Mouse (Mus musculus) heart, embryonic 15.5 days (tissue): ENCODE results near the gene Cog6. TPM values are rescaled to one million over a fixed set of nuclear protein-coding genes. Genes with fewer than 3 reads are reported as not detected.

Experiments
- ATAC-seq: fragments of 200-750 bp; cut with Nextera tagmentation; replicated peaks from 2 replicates; pipeline ENCODE4 v1.8.0; 2017; ENCODE audit warnings: low read depth, moderate TSS enrichment; ENCODE audit not compliant: insufficient number of reproducible peaks, insufficient read depth, low FRiP score
- H3K27ac ChIP-seq: fragments of 300-500 bp; sonication (generic); 2 replicates; pipeline ENCODE4 v1.5.1; 2015; ENCODE audit warnings: mild to moderate bottlenecking, inconsistent platforms
- H3K27me3 ChIP-seq: fragments of 300-500 bp; sonication (generic); 2 replicates; pipeline ENCODE4 v1.6.1; 2015; ENCODE audit warnings: inconsistent platforms
- H3K36me3 ChIP-seq: fragments of 300-500 bp; sonication (generic); 2 replicates; pipeline ENCODE4 v1.6.1; 2015; ENCODE audit warnings: mild to moderate bottlenecking, inconsistent platforms
- H3K4me1 ChIP-seq: fragments of 300-500 bp; sonication (generic); replicated peaks from 2 replicates; pipeline ENCODE4 v1.6.1; 2015; ENCODE audit warnings: inconsistent platforms
- H3K4me2 ChIP-seq: fragments of 300-500 bp; sonication (generic); 2 replicates; pipeline ENCODE4 v1.6.1; 2015; ENCODE audit warnings: inconsistent platforms, mild to moderate bottlenecking, moderate library complexity
- H3K4me3 ChIP-seq: fragments of 300-500 bp; sonication (generic); 2 replicates; pipeline ENCODE4 v1.5.1; 2015; ENCODE audit warnings: mild to moderate bottlenecking, inconsistent platforms
- H3K9ac ChIP-seq: fragments of 300-500 bp; sonication (generic); 2 replicates; pipeline ENCODE4 v1.6.1; 2015; ENCODE audit warnings: mild to moderate bottlenecking, inconsistent platforms
- H3K9me3 ChIP-seq: fragments of 300-500 bp; sonication (generic); replicated peaks from 2 replicates; pipeline ENCODE4 v1.6.1; 2016; ENCODE audit warnings: inconsistent platforms
- WGBS: fragments of 180-500 bp; shearing (Covaris S2); methylation state at CpG from one replicate; pipeline ENCODE4 v1.1.7; 2015; ENCODE audit warnings: mixed read lengths; 5-methylcytosine and 5-hydroxymethylcytosine counted together
- polyA plus RNA-seq: library from polyadenylated mRNA; unstranded; fragments of >200 nt; fragmentation: Nextera tagmentation; extraction: Ambion mirVana; gene quantifications from 2 replicates; pipeline ENCODE4 v1.2.1, GENCODE M21; 2015

The Cog6 gene
- polyA plus RNA-seq, 1 experiment from 2014 or later, result 51.6 TPM

DNA sequence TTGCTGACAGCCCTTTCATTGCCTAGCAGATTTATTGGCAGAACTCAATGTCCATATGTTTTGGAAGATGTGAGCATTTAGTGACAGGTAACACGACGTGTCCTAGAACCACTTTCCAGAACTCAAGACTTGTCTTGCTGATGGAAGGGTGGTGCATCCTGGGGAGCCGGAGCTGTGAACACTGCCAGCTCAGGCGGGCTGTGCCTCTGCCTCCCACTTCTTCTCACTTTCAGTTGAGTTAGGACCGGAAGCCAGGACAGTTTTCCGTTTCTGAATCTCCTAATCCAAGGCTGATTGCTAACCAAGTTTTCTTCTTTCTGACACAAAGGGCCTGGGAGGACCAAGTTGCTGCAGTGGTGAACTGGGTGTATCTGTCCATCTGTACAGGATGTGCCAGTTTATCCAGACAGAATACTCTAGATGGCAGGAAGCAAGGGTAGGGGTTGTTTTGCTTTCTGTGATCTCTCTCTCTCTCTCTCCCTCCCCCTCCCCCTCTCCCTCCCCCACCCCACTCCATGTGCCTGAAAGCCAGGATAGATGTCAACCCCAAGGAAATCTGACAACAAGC, 79.2 kb downstream of the Cog6 start:
- peak overlapping the region; percentile 45 for H3K27ac ChIP-seq
- peaks cover 34% of the 10 kb centered on the region for H3K4me1 ChIP-seq
- no peak overlapping the region for H3K4me3 ChIP-seq
- no peak overlapping the region for H3K9ac ChIP-seq
- no peak overlapping the region for H3K4me2 ChIP-seq
- no peak for ATAC-seq
- no peaks in the 10 kb centered on the region for H3K9me3 ChIP-seq
- 58% methylated on average over 6 of the region's 6 CpGs for WGBS
- no peaks in the 10 kb centered on the region for H3K27me3 ChIP-seq
- no peaks in the 10 kb centered on the region for H3K36me3 ChIP-seq

DNA sequence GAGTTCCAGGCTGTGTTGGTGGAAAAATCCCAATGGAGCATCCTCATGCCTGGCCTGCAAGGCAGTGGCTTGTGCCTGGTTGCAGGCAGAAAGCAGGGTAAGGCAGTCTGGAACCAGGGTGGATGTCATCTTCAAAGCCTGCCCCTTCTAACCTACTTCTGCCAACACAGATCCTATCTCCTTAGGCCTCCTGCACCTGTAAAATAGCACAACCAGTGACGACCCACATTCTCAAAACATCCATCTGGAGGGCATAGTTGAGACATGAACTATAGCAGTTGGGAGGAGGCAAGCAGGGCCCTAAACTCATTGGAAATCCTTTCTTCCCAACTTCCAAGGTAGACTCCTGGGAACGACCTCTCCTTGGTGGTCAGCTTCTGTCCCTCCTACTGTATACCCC, 85.1 kb downstream of the Cog6 start:
- H3K4me1 ChIP-seq, result no peaks in the 10 kb centered on the region
- H3K27me3 ChIP-seq, result no peaks in the 10 kb centered on the region
- 80% methylated on average over 2 of the region's 2 CpGs for WGBS
- H3K9me3 ChIP-seq, result no peaks in the 10 kb centered on the region
- no peak for ATAC-seq
- H3K4me2 ChIP-seq, result no peak overlapping the region
- no peak overlapping the region for H3K27ac ChIP-seq
- no peak overlapping the region for H3K9ac ChIP-seq
- no peak overlapping the region for H3K4me3 ChIP-seq
- H3K36me3 ChIP-seq, result no peaks in the 10 kb centered on the region

Other genes with a start within 250 kb of the Cog6 start
- 92.7 and 107 TPM in 2 replicates for gene Lhfp, start 24.3 kb upstream of the Cog6 start, polyA plus RNA-seq